Mouse (Mus musculus) G1E (cell line): ENCODE results near the gene Slc24a3. TPM values are rescaled to one million over a fixed set of nuclear protein-coding genes. Genes with fewer than 3 reads are reported as not detected.

Experiments
- ATAC-seq: 2 replicates; pipeline ENCODE4 v1.8.0; 2016; ENCODE audit warnings: mild to moderate bottlenecking; ENCODE audit not compliant: insufficient number of reproducible peaks, poor library complexity, low FRiP score, severe bottlenecking; ENCODE audit errors: extremely low read depth
- DNase-seq: peaks from one replicate; pipeline ENCODE4 v3.0.0; 2012; ENCODE audit warnings: low spot score
- H3K27me3 ChIP-seq: 2 replicates; pipeline ENCODE4 v1.6.1; 2012; ENCODE audit warnings: mild to moderate bottlenecking, low read length, inconsistent platforms; ENCODE audit not compliant: insufficient read depth
- H3K36me3 ChIP-seq: replicated peaks from 2 replicates; pipeline ENCODE3; 2012; ENCODE audit warnings: mild to moderate bottlenecking, inconsistent platforms
- H3K4me1 ChIP-seq: 2 replicates; pipeline ENCODE4 v1.6.1; 2012; ENCODE audit warnings: low read depth, low read length, inconsistent platforms, mixed read lengths; ENCODE audit not compliant: insufficient read depth
- H3K4me3 ChIP-seq: 2 replicates; pipeline ENCODE4 v1.5.1; 2012; ENCODE audit warnings: low read depth, mild to moderate bottlenecking, inconsistent platforms, low read length, moderate library complexity, mixed read lengths
- H3K9me3 ChIP-seq: replicated peaks from 2 replicates; pipeline ENCODE4 v1.6.1; 2012; ENCODE audit warnings: inconsistent platforms
- CTCF ChIP-seq: IDR thresholded peaks from 2 replicates; pipeline ENCODE4 v1.5.1; 2012; ENCODE audit warnings: low read depth, low read length, inconsistent platforms, mixed read lengths
- GATA1 ChIP-seq: IDR thresholded peaks from 2 replicates; pipeline ENCODE4 v1.6.1; 2012; ENCODE audit warnings: borderline replicate concordance, low read length, inconsistent platforms, mixed read lengths
- GATA2 ChIP-seq: IDR thresholded peaks from 2 replicates; pipeline ENCODE4 v1.6.1; 2012; ENCODE audit warnings: low read depth, low read length, inconsistent platforms, borderline replicate concordance
- POLR2AphosphoS5 ChIP-seq: IDR thresholded peaks from 2 replicates; pipeline ENCODE4 v1.6.1; 2012; ENCODE audit warnings: low read depth, low read length, inconsistent platforms; ENCODE audit not compliant: insufficient replicate concordance
- TAL1 ChIP-seq: conservative IDR thresholded peaks from 2 replicates; pipeline ENCODE4 v1.6.1; 2012; ENCODE audit warnings: low read depth, low read length, inconsistent platforms, mixed read lengths
- polyA plus RNA-seq: library from polyadenylated mRNA; stranded (reverse); fragments of >175 nt; gene quantifications from 2 replicates; pipeline ENCODE4 v1.2.3, GENCODE M21; 2012
- total RNA-seq, 2 experiments: library from RNA; stranded (forward) in 1 of 2; stranded (reverse) in 1 of 2; fragments of 200-1000 nt in 1 of 2; fragments of >200 nt in 1 of 2; fragmentation: Nextera tagmentation in 1 of 2; gene quantifications; 2 replicates each; pipeline ENCODE4 v1.2.3; 2014 to 2017

Slc24a3 gene
- total and polyA plus RNA-seq, 3 experiments, result 0.16 TPM; not detected in 2

- TF ChIP-seq POLR2AphosphoS5, result no peak
- no peak for TF ChIP-seq GATA2
- no peak for TF ChIP-seq TAL1
- no peak for TF ChIP-seq GATA1
- TF ChIP-seq CTCF, result no peak
- no peak for DNase-seq
- H3K4me1 ChIP-seq, result no peaks in the 10 kb centered on the region
- H3K9me3 ChIP-seq, result peaks cover 57% of the 10 kb centered on the region
- no peaks in the 10 kb centered on the region for H3K36me3 ChIP-seq
- ATAC-seq, result no peak
- no peaks in the 10 kb centered on the region for H3K27me3 ChIP-seq
- no peak overlapping the region for H3K4me3 ChIP-seq
Observed at GRCm38 (mm10) chr2:145167051-145167663, 397 bp upstream of the Slc24a3 start.

- TF ChIP-seq CTCF (no peak), TAL1 (no peak), POLR2AphosphoS5 (no peak), GATA2 (no peak), GATA1 (no peak)
- peaks cover 65% of the 10 kb centered on the region for H3K9me3 ChIP-seq
- H3K27me3 ChIP-seq, result no peaks in the 10 kb centered on the region
- no peak overlapping the region for H3K4me3 ChIP-seq
- H3K4me1 ChIP-seq, result no peaks in the 10 kb centered on the region
- no peaks in the 10 kb centered on the region for H3K36me3 ChIP-seq
- ATAC-seq (no peak), DNase-seq (no peak)
Observed at GRCm38 (mm10) chr2:145168405-145168971, 934 bp downstream of the Slc24a3 start.

GRCm38 (mm10) chr2:145172978-145173655 lies 5.6 kb downstream of the Slc24a3 start:
- no peaks in the 10 kb centered on the region for H3K4me1 ChIP-seq
- H3K36me3 ChIP-seq, result no peaks in the 10 kb centered on the region
- H3K27me3 ChIP-seq, result no peaks in the 10 kb centered on the region
- H3K9me3 ChIP-seq, result peaks cover 51% of the 10 kb centered on the region
- ATAC-seq, result no peak
- DNase-seq, result no peak
- TF ChIP-seq POLR2AphosphoS5 (no peak), GATA1 (no peak), TAL1 (no peak), CTCF (no peak), GATA2 (no peak)
- H3K4me3 ChIP-seq, result no peak overlapping the region

GRCm38 (mm10) chr2:145175036-145175435 lies 7.5 kb downstream of the Slc24a3 start:
- Histone ChIP-seq H3K36me3 (no peaks in the 10 kb centered on the region), H3K27me3 (no peaks in the 10 kb centered on the region), H3K4me1 (no peaks in the 10 kb centered on the region), H3K9me3 (peaks cover 35% of the 10 kb centered on the region), H3K4me3 (no peak overlapping the region)
- ATAC-seq (no peak), DNase-seq (no peak)
- TF ChIP-seq GATA2 (no peak), CTCF (no peak), TAL1 (no peak), GATA1 (no peak), POLR2AphosphoS5 (no peak)

- no peak overlapping the region for H3K4me3 ChIP-seq
- DNase-seq, result no peak
- no peaks in the 10 kb centered on the region for H3K36me3 ChIP-seq
- no peaks in the 10 kb centered on the region for H3K27me3 ChIP-seq
- peaks cover 10% of the 10 kb centered on the region; the same call in 1 of the 2 replicates for H3K9me3 ChIP-seq
- H3K4me1 ChIP-seq, result no peaks in the 10 kb centered on the region
- ATAC-seq, result no peak
- TF ChIP-seq GATA2 (no peak), POLR2AphosphoS5 (no peak), GATA1 (no peak), TAL1 (no peak), CTCF (no peak)
Observed at GRCm38 (mm10) chr2:145182410-145182809, 14.9 kb downstream of the Slc24a3 start.

- H3K27me3 ChIP-seq, result no peaks in the 10 kb centered on the region
- H3K4me3 ChIP-seq, result no peak overlapping the region
- TF ChIP-seq TAL1 (no peak), CTCF (no peak), GATA1 (no peak), GATA2 (no peak)
- H3K36me3 ChIP-seq, result no peaks in the 10 kb centered on the region
- DNase-seq, result no peak
- ATAC-seq, result no peak
- H3K9me3 ChIP-seq, result peaks cover 24% of the 10 kb centered on the region
- H3K4me1 ChIP-seq, result no peaks in the 10 kb centered on the region
Observed at GRCm38 (mm10) chr2:145188828-145189227, 21.3 kb downstream of the Slc24a3 start.
